Mouse (Mus musculus) lung, embryonic 16.5 days (tissue): Measurements from ENCODE around the gene Nell2. TPM values are rescaled to one million over a fixed set of nuclear protein-coding genes. Genes with fewer than 3 reads are reported as not detected.

Source experiments
- ATAC-seq: fragments of 200-750 bp; cut with Nextera tagmentation; 2 replicates; pipeline ENCODE4 v1.8.0; 2017; ENCODE audit warnings: low read depth, mild to moderate bottlenecking, moderate library complexity
- H3K27ac ChIP-seq: fragments of 300-500 bp; sonication (generic); 2 replicates; pipeline ENCODE4 v1.5.1; 2014; ENCODE audit warnings: mild to moderate bottlenecking, control low read depth, low read length
- H3K27me3 ChIP-seq: fragments of 300-500 bp; sonication (generic); 2 replicates; pipeline ENCODE4 v1.6.1; 2014; ENCODE audit warnings: low read depth, low read length, mixed read lengths; ENCODE audit not compliant: control insufficient read depth, insufficient read depth
- H3K36me3 ChIP-seq: fragments of 300-500 bp; sonication (generic); 2 replicates; pipeline ENCODE4 v1.6.1; 2014; ENCODE audit warnings: low read length; ENCODE audit not compliant: control insufficient read depth, insufficient read depth
- H3K4me1 ChIP-seq: fragments of 300-500 bp; sonication (generic); replicated peaks from 2 replicates; pipeline ENCODE4 v1.6.1; 2014; ENCODE audit warnings: low read length, mixed read lengths; ENCODE audit not compliant: control insufficient read depth, insufficient read depth
- H3K4me2 ChIP-seq: fragments of 300-500 bp; sonication (generic); 2 replicates; pipeline ENCODE4 v1.6.1; 2014; ENCODE audit warnings: low read depth, low read length, control low read depth
- H3K4me3 ChIP-seq: fragments of 300-500 bp; sonication (generic); 2 replicates; pipeline ENCODE4 v1.5.1; 2014; ENCODE audit warnings: mild to moderate bottlenecking, low read length, control low read depth
- H3K9ac ChIP-seq: fragments of 300-500 bp; sonication (generic); 2 replicates; pipeline ENCODE4 v1.6.1; 2014; ENCODE audit warnings: low read length, control low read depth
- H3K9me3 ChIP-seq: fragments of 300-500 bp; sonication (generic); 2 replicates; pipeline ENCODE4 v1.6.1; 2016; ENCODE audit warnings: low read length; ENCODE audit not compliant: control insufficient read depth
- WGBS: fragments of 180-500 bp; shearing (Covaris S2); extraction: QIAGEN DNeasy Blood & Tissue Kit; methylation state at CpG from one replicate; pipeline ENCODE4 v1.1.7; 2014; 5-methylcytosine and 5-hydroxymethylcytosine counted together
- polyA plus RNA-seq: library from polyadenylated mRNA; unstranded; fragments of >200 nt; fragmentation: Nextera tagmentation; extraction: Ambion mirVana; gene quantifications from 2 replicates; pipeline ENCODE4 v1.2.1, GENCODE M21; 2015

Nell2 gene
- polyA plus RNA-seq, 1 experiment from 2014 or later, result 1.2 TPM

- Histone ChIP-seq H3K27me3 (no peaks in the 10 kb centered on the region), H3K36me3 (no peaks in the 10 kb centered on the region), H3K4me2 (no peak overlapping the region), H3K27ac (no peak overlapping the region), H3K4me1 (no peaks in the 10 kb centered on the region), H3K4me3 (no peak overlapping the region), H3K9me3 (no peaks in the 10 kb centered on the region), H3K9ac (no peak overlapping the region)
- no peak for ATAC-seq
- 61% methylated on average over 4 of the region's 4 CpGs for WGBS
Measured at GRCm38 (mm10) chr15:95333229-95333628, 195.1 kb downstream of the Nell2 start.

DNA sequence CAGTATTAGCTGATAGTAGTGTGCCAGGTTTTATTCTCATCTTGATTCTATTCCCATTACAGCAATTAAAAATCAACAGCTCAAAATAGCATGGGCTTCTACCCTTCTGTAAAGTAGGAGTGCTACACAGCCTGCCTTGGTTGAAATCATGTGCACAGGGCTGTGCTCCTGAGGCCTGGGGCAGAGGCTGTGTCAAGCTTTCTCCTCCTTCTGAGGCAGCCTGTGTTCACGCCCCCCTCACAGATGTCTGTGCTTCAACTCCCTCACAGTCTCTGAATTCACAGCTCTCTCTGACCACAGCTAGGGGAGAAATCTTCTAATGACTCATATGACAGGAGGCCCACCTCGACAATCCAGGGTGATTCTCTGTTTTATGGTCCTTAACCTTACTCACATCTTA is 197.4 kb downstream of the Nell2 start:
- no peak overlapping the region for H3K27ac ChIP-seq
- ATAC-seq, result no peak
- no peak overlapping the region for H3K4me2 ChIP-seq
- no peaks in the 10 kb centered on the region for H3K27me3 ChIP-seq
- H3K9ac ChIP-seq, result no peak overlapping the region
- H3K4me3 ChIP-seq, result no peak overlapping the region
- 61% methylated on average over 2 of the region's 2 CpGs for WGBS
- no peaks in the 10 kb centered on the region for H3K9me3 ChIP-seq
- H3K4me1 ChIP-seq, result no peaks in the 10 kb centered on the region
- no peaks in the 10 kb centered on the region for H3K36me3 ChIP-seq

DNA sequence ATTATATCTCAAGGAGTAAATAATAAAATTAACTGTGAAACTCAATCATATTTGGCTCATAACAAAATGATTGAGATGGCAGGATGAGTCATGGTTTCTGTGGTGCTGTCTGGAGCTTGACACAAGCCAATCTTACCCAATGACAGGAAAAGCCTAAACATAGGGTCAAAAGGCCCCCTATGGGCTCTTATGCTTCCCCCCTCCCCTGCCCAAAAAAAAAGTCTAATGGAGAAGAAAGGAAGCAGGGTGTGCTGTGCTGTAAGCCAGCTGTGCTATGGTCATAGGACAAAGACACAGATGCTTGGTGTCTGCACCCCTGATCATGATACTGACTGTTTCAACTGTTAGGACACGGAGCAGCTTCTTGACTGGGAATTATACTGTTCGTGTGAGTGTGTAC is 205.6 kb downstream of the Nell2 start:
- no peaks in the 10 kb centered on the region for H3K27me3 ChIP-seq
- no peaks in the 10 kb centered on the region for H3K4me1 ChIP-seq
- H3K9ac ChIP-seq, result no peak overlapping the region
- peak; percentile 52 for ATAC-seq
- H3K4me3 ChIP-seq, result no peak overlapping the region
- no peaks in the 10 kb centered on the region for H3K9me3 ChIP-seq
- H3K36me3 ChIP-seq, result no peaks in the 10 kb centered on the region
- WGBS, result 59% methylated on average over 2 of the region's 2 CpGs
- no peak overlapping the region for H3K27ac ChIP-seq
- no peak overlapping the region for H3K4me2 ChIP-seq

- Histone ChIP-seq H3K36me3 (no peaks in the 10 kb centered on the region), H3K27ac (no peak overlapping the region), H3K9me3 (no peaks in the 10 kb centered on the region), H3K4me1 (no peaks in the 10 kb centered on the region), H3K4me3 (no peak overlapping the region), H3K9ac (no peak overlapping the region), H3K4me2 (no peak overlapping the region), H3K27me3 (no peaks in the 10 kb centered on the region)
- ATAC-seq, result no peak
- WGBS, result 48% methylated on average over 4 of the region's 4 CpGs
Measured at GRCm38 (mm10) chr15:95316626-95317025, 211.7 kb downstream of the Nell2 start.

DNA sequence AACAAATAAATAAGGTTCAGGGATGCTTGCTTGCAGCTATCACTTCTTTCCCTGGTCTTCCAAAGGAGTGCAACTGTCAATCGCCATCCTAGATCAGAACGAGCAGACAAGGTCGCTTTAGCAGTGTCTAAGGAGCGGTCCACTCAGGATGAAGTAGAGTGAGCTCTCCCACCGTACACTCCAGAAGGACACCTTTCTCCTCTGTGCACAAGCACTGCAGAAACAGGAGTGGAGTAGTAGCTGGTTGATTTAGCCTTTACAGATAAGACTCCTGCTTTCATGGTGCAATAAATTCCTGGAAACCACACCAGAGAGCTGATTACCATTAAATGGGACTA is 213.6 kb downstream of the Nell2 start:
- Histone ChIP-seq H3K36me3 (no peaks in the 10 kb centered on the region), H3K4me3 (no peak overlapping the region), H3K9me3 (no peaks in the 10 kb centered on the region), H3K9ac (no peak overlapping the region), H3K27me3 (no peaks in the 10 kb centered on the region), H3K4me2 (no peak overlapping the region), H3K27ac (no peak overlapping the region), H3K4me1 (no peaks in the 10 kb centered on the region)
- WGBS, result 86% methylated on average over 5 of the region's 5 CpGs
- ATAC-seq, result no peak

DNA sequence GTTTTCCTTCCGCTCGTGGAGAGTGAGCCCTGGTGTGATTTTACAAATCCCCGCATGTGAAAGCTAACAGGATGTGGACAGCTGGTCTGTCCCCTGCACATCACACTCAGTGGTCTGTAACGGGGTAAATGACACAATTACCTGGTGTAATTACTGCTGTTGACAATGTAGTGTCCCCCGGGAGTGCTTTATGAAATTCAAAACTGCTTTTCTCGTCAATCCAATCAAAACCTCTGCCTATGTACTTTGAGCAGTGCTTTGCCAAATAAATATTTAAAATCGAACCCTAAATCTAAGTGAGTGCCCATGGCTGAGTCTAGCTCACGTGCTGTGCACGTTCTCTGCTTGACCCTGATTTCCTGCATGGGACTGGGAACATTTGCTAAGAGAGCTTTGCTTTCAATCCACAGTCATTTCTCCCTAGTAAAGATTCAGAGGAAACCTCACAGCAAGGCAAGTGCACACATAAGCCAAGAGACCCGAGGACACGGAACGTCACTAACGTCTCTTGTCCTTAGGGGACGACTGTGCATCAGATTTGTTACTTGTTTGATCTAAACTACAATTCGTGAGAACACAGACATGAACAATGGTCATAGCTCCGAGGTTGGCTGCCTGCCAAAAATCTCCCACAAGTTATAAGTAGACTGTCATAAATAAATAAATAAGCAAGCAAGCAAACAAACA is 214.1 kb downstream of the Nell2 start:
- Histone ChIP-seq H3K4me2 (no peak overlapping the region), H3K9me3 (no peaks in the 10 kb centered on the region), H3K9ac (no peak overlapping the region), H3K4me1 (no peaks in the 10 kb centered on the region), H3K27me3 (no peaks in the 10 kb centered on the region), H3K36me3 (no peaks in the 10 kb centered on the region), H3K4me3 (no peak overlapping the region), H3K27ac (no peak overlapping the region)
- 52% methylated on average over 16 of the region's 16 CpGs for WGBS
- no peak for ATAC-seq

- no peak overlapping the region for H3K27ac ChIP-seq
- no peaks in the 10 kb centered on the region for H3K9me3 ChIP-seq
- H3K36me3 ChIP-seq, result no peaks in the 10 kb centered on the region
- H3K4me1 ChIP-seq, result no peaks in the 10 kb centered on the region
- H3K4me3 ChIP-seq, result no peak overlapping the region
- no peak overlapping the region for H3K4me2 ChIP-seq
- WGBS, result 47% methylated on average over 5 of the region's 5 CpGs
- no peak overlapping the region for H3K9ac ChIP-seq
- H3K27me3 ChIP-seq, result no peaks in the 10 kb centered on the region
- no peak for ATAC-seq
Measured at GRCm38 (mm10) chr15:95313286-95313685, 215.1 kb downstream of the Nell2 start.

- no peak overlapping the region for H3K9ac ChIP-seq
- no peaks in the 10 kb centered on the region for H3K9me3 ChIP-seq
- H3K27ac ChIP-seq, result no peak overlapping the region
- no peaks in the 10 kb centered on the region for H3K27me3 ChIP-seq
- no peak overlapping the region for H3K4me3 ChIP-seq
- no peaks in the 10 kb centered on the region for H3K4me1 ChIP-seq
- no peaks in the 10 kb centered on the region for H3K36me3 ChIP-seq
- 82% methylated on average over 8 of the region's 8 CpGs for WGBS
- H3K4me2 ChIP-seq, result no peak overlapping the region
- ATAC-seq, result no peak
Measured at GRCm38 (mm10) chr15:95304102-95304501, 224.3 kb downstream of the Nell2 start.

GRCm38 (mm10) chr15:95296561-95296960 is 231.8 kb downstream of the Nell2 start:
- no peaks in the 10 kb centered on the region for H3K4me1 ChIP-seq
- ATAC-seq, result no peak
- no peak overlapping the region for H3K9ac ChIP-seq
- no peaks in the 10 kb centered on the region for H3K9me3 ChIP-seq
- no peak overlapping the region for H3K4me3 ChIP-seq
- H3K27me3 ChIP-seq, result no peaks in the 10 kb centered on the region
- no peaks in the 10 kb centered on the region for H3K36me3 ChIP-seq
- WGBS, result 84% methylated on average over 10 of the region's 10 CpGs
- H3K27ac ChIP-seq, result no peak overlapping the region
- no peak overlapping the region for H3K4me2 ChIP-seq

- H3K4me1 ChIP-seq, result no peaks in the 10 kb centered on the region
- H3K9me3 ChIP-seq, result no peaks in the 10 kb centered on the region
- no peaks in the 10 kb centered on the region for H3K36me3 ChIP-seq
- H3K9ac ChIP-seq, result no peak overlapping the region
- H3K4me2 ChIP-seq, result no peak overlapping the region
- H3K4me3 ChIP-seq, result no peak overlapping the region
- H3K27ac ChIP-seq, result no peak overlapping the region
- no peaks in the 10 kb centered on the region for H3K27me3 ChIP-seq
- WGBS, result 37% methylated on average over 10 of the region's 10 CpGs
- no peak for ATAC-seq
Measured at GRCm38 (mm10) chr15:95289047-95289446, 239.3 kb downstream of the Nell2 start.
